Mouse (Mus musculus) hematopoietic stem cell, adult 5-6 weeks (primary cell): ENCODE measurements around the gene Utp20. TPM values are rescaled to one million over a fixed set of nuclear protein-coding genes. Genes with fewer than 3 reads are reported as not detected.
"Not testable (repeated sequence)": the region's sequence is repeated elsewhere in the genome, so short reads cannot be mapped to it uniquely, and the experiment has no call there.

Experiments
- ATAC-seq, 2 experiments: fragments of 125-278 bp in 1 of 2; replicated peaks in 1 of 2; 2 replicates each; pipeline ENCODE4 v1.8.0; 2016 to 2017; ENCODE audit warnings: inconsistent platforms in 2 of 2, mild to moderate bottlenecking in 2 of 2, moderate number of reproducible peaks in 2 of 2, low read depth in 1 of 2, moderate TSS enrichment in 1 of 2; ENCODE audit not compliant: low FRiP score in 2 of 2, poor library complexity in 2 of 2, severe bottlenecking in 2 of 2, insufficient read depth in 1 of 2, low TSS enrichment in 1 of 2
- total RNA-seq: library from RNA; stranded (forward); fragments of 172-1452, 232-1000 nt; gene quantifications from 2 replicates; pipeline ENCODE4 v1.2.3, GENCODE M21; 2017

The Utp20 gene
- total RNA-seq, 1 experiment from 2014 or later: 26.9 TPM

DNA sequence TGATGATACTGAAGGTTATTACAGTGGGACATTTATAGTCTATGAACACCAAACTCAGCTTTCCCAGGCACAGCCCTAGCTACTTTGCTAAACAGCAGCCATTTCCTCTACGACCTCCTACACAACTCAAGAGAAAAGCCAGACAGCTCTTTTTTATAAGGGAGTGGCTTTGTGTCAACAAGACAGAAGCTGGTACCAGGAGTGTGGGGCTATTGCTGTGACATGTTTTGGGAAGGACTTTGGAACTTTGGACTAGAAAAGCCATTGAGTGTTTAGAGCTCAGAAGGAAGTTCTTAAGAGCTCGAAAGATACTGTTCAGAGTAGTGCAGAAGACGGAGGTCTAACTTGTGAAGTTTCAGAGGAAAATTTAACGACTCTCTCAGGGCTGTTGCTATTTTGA, 29.7 kb downstream of the Utp20 start:
- ATAC-seq: no peak

DNA sequence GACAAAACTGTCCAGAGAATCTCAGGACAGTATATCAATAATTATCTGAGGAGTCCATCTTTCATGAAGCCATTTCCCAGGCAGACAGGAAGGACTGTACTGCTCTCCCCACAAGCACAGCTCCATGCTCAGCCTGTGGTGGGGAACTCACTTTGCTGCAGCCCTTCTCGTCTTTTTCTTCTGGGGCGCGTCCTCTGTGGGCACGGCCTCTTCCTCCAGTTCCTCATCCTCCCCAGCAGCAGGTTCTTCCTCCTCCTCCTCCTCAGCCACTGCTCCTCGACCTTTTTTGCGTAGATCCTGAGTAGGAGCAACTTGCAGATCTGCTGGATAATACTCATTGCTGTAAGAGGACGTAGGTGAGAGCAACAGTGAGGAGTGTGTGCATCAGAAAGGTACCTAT, 31.4 kb downstream of the Utp20 start:
- no peak for ATAC-seq

DNA sequence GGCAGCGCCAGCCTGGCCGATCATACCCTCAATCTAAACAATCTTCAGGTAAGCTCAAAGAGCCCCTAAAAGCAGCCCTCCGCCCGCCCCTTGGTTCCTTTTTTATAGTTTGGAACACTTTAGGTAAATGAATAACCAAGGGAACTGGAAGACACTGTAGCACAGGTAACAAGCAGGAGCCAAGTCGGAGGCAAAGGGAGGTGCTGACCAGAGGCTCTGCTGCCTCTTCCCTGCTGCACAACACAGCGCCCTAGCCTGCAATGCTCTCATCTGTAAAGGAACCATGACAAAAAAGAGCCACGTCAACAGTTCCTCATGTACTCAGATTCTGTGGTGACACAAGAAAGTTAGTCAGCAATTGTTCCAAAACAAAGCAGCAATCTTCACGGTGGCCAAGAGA, 32.0 kb downstream of the Utp20 start:
- ATAC-seq: no peak

DNA sequence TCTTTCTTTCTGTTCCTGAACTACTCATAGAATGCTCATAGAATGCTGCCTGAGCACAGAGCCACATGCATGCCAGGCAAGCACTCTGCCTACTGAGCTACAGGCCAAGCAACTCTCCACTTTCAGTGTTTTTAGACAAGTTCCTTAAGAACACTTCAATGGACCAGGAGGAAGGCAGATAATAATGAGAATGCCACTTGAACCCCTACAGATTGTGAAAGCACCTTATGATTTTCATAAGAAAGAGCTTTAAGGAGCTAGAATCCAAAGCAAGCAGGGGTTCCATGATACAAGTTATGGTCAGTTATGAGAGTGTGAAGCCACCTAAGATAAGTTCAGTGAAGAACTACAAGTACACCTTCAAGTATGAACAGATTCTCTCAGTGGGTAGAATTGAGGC, 32.9 kb downstream of the Utp20 start:
- ATAC-seq: no peak

DNA sequence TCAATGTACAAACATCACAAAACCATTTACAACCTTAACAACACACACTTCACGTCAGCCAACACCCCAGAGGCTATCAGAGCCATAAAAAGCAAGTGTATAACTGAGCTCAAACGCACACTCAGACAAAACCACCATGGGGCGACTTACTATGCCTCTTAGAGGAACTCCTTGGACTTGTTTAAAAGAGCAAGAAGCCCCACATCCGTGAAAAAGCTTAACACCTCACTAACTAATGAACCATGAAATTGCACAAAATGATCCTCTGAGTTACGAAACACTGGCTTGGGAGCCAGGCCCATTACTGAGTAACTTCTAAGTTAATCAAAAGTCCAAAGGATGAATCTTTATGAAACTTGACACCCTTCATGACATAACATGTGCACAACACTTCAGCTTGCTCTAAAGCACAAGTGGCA, 42.1 kb downstream of the Utp20 start:
- no peak for ATAC-seq

DNA sequence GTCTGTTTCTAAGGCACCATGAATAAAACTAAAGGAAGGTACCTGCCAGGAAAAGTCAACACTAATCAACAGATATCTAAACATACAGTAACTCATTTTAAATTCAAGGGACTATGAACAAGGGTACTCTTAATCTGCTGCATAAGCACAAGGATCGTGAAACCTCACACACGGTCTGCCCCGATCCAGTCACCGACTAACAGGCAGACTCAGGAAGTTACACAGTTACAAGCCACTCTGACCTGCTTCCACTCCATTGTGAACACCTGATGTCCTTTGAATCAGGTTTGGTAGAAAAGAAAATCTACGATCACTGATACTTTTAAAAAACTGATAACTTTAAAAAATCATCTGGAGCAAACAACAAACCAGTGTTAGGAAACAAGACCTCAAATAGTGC, 42.7 kb downstream of the Utp20 start:
- ATAC-seq: no peak

DNA sequence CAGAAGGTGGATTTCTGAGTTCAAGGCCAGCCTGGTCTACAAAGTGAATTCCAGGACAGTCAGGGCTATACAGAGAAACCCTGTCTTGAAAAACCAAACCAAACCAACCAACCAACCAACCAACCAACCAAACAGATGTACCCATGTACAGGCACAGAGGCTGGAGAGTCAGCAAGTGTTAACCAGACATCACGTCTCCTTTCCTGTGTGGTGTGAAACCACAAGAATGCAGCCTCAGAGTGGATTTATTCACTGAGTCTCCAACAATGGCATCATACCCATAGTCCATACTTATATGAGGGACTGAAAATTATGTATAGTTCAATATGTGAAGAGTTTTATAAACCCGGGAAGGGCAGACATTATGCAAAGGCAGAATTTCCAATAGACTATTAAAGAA, 43.5 kb downstream of the Utp20 start:
- not testable (repeated sequence) for ATAC-seq

DNA sequence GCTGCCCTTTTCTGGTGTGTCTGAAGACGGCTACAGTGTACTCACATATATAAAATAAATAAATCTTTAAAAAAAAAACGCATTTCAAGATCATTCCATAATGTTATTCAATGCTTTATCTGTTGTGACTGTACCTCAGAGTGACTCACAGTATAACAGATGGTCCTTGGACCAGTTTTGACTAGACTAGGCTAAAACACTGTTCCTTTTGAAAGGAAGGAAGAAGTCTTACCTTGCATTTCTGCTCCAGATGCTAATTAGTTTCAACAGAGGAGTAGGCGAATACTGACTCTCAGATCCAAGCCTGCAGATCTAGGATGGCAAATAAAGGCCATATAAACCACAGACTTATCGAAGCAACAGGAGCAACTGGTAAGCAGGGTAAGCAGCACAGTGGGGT, 45.9 kb downstream of the Utp20 start:
- ATAC-seq: no peak

DNA sequence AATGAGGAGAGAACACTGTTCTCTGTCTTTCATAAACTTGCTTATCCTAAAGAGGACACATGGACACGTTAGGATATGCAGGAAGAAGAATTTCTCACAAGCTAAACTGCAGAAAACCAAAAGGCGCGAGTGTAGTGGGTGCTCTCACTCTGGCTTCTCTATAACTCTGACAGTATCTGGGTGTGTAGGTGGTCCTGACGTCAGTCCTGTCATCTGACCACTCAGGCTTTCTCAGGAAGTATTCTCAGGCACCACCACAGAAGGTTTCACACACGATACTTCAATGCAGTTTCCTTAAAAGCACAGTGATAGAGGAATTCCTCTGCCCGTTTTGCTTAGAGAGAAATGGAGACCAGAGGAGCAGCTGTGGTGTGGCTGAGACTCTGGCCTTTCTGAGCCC, 50.4 kb downstream of the Utp20 start:
- ATAC-seq: no peak

DNA sequence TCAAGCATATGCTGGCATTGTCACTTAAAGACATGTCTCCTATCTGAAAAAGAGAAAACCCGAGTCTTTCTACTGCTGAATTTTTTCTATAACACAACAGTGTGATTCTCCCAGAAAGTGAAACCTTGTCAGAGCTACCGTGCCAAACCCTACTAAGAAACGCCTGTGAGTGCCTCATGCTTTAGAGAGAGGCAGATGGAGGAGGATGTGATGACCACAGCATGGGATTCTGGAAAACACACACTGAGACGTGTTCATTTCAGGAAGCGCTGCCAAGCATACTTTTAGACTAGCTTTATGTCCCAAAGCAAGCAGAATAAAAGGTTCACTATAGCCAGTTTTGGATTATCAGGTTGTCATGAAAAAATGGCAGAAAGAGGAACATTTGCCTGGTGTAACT, 53.6 kb downstream of the Utp20 start:
- ATAC-seq: not testable (repeated sequence)

DNA sequence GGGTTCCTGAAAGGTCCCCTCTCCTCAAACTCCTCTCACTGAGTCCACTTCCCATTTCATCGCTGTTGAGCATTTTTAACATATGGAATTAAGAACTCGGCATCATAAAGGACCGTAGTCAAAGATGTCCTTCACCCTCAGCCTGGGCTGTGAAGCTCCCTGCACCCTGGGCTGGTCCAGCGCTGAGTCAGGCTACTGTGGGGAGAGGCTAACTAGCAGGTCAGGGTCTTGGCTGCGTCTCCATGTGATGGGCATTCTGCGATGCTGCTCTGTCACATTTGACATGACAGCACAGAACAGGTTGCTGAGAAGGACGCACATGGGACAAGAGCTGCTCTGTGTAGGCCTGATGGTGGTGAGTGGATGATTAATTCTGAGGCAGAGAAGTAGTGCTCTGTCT, 56.9 kb downstream of the Utp20 start:
- ATAC-seq: no peak

DNA sequence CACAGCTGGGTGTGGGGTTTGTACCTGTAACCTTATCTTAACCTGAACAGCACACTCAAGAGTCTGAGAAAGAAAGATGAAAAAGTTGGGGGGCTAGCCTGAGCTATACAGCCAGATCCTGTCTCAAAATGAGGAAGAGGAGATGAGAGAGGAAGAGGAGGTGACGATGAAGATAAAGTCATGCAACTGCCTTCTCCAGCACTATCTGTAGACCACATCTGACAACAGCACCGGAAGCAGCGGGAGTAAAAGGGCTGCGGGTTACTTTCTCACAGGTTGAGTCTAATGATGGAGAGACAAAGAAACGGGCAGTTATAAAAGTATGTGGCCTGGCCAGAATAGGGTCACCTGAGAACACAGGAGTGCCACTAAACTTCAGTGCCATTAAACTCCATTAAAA, 57.6 kb downstream of the Utp20 start:
- no peak for ATAC-seq

DNA sequence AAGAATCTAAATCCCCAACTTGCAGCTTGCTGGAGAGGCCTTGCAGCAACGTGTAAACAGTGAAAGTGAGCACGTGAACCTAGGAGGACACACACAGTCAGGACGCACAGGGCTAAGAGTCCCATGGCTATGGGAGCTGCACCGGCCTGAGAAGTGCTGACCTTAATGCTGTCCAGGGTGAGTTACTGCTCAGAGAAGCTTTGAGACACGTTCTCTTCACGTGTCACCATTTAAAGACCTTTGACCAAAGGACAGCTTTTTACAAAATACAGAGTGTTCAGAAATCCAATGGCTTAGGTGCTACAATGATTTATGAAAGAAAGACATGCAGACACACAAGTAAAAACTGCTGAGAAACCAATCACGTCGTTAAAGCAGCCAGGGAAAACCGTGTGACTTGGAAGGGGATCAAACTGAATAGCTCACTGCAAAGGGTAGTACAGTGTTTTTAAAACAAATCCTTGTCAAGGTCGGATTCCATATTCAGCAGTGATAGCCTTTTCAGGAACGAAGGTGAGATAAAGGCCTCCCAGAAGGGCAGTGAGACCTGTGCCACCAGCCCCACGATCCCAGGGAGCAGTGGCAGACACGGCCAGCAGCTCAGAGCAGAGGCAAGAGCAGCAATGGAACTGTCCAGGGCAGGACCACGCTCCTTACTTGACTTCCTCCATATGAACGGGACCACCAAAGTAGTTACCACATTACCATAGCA, 61.0 kb downstream of the Utp20 start:
- no peak for ATAC-seq

DNA sequence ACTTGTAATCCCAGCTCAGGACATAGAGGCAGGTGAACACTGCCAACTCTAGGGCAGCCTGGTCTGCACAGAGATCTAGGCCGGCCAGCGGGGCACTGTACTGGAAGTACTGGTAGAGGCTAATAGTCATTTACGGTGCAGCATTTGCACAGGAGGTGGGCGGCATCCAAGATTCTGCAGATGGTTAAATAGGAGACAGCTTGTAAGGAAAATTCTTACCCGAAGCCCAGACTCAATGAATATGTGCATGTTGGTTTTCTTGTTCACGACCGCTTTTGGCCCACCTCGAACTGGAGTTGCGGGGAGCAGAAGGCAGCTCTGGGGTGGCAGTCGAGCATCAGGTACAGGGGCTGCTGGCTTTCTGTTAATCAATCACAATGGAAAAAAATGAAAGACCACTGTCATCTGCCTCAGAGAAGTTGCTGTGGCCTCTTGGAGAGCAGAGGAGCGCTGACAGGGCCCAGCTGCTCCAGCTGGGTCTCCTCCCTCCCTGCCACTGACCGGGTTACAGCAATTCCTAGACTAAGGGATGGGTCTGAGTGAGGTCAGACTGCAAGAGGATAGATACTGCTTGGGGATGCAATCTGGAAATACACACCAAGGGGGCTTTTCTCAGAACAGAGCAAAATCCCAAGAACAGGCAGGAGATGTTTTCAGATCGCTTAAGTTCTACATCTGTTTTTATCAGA, 64.9 kb downstream of the Utp20 start:
- no peak for ATAC-seq

DNA sequence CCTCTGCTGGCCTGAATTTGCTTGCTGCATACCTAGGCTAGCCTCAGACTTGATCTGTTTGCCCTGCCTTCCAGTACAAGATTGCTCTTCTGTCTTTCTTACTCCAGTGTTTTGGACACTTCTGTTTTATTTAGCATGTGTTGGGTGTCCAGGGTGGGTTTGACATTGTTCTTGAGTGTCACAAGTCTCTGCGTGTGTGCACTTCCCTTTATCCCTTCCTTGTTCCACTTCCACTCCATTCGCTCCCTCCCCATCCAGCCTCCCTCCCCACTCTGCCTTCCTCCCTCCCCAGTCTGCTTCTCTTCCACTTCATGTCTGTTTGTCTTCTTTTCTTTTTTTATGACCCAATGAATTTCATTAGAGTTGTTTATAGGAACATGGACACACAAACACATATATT, 85.2 kb downstream of the Utp20 start:
- ATAC-seq: no peak

DNA sequence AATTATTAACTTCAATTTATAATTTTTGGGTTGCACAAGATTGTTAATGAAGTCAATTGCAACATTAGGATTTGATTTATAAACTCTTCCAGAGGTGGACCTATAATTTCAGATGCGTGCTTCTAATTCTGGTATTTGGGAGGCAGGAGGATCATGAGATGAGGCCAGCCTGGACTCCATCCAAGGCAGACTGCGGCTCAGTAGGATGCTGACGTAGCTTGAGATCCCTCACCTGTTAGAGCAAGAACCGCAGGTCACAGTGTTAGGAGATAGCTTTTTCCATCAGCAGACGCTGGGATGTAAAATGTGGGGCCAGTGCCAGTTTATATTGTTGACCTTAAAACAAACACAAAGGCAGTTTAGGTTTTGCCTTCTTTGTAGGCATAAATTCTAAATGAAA, 85.8 kb downstream of the Utp20 start:
- no peak for ATAC-seq

DNA sequence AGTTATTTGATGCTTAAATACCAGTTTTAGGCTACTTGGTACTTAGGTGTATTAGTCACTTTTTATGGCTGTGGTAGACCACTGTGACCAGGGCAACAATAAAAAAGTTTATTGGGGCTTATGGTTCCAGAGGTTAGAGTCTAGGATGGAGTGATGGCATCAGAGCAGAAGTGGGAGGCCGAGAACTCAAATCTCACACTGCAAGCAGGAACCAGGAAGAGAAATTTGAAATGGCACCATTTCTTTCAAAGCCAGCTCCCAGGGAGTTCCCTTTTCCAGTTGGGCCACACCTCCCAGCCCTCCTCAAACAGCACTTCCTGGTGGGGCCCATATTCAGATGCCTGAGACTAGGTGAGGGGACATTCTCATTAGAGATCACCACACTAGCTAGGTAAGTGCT, 86.8 kb downstream of the Utp20 start:
- ATAC-seq: no peak

DNA sequence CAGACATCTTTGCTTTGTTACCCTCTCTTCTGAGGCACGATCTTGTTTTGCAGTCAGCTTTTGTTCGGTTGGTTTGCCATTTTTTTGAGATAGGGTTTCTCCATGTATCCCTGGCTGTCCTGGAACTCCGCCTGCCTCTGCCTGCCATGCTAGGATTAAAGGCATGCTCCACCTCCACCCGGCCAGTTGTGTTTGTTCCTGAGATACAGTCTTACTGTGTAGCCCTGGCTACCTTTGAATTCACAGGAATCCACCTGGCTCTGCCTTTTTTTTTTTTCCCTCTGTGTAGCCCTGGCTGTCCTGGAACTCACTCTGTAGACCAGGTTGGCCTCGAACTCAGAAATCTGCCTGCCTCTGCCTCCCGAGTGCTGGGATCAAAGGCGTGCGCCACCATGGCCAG, 87.5 kb downstream of the Utp20 start:
- ATAC-seq: not testable (repeated sequence)

DNA sequence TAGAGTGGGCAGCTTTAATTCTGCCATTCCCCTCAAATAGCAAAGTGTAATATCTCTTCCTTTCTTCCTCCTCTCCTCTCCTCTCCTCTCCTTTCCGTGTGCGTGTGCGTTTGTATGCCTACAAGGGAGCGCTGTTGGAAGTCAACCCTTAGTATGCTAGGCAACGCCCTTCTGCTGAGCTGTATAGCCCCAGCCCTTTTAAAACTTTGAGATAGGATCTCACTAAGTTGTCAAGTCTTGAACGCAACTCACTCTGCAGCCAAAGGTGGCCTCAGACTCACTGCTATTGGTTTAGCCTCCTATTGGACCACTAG, 94.3 kb downstream of the Utp20 start:
- no peak for ATAC-seq
